Comparison of ENCODE assay signal across 9 mouse cellular contexts in genomic region chr12:101024824-101025223, GRCm38 (mm10). TPM values are rescaled to one million over a fixed set of nuclear protein-coding genes. Genes with fewer than 3 reads are reported as not detected.
DNase-seq lines count a peak whose midpoint lies in the region; ATAC-seq and TF ChIP-seq lines count a peak whose summit lies in the region.
"Had no signal": no experiment of that assay in that cellular context is flagged by ENCODE, and none has a peak within 500 bp of the region (broad histone marks: within the 10 kb centered on the region; RNA-seq: fewer than 3 reads in every experiment).

No protein-coding gene starts in this region.

- H3K4me3 ChIP-seq in lung, embryonic 14.5 days (ENCODE audit: low read depth, low read length): no peak overlapping the region
- no peak overlapping the region for H3K4me3 ChIP-seq in embryonic facial prominence, embryonic 10.5 days
- no peak overlapping the region for H3K4me3 ChIP-seq in forebrain, embryonic 15.5 days
- peak overlapping the region; percentile 90 for H3K4me3 ChIP-seq in liver, postnatal 0 days (ENCODE audit: low read depth, low read length)

- H3K9ac ChIP-seq in lung, embryonic 14.5 days: no peak overlapping the region
- H3K9ac ChIP-seq in forebrain, embryonic 15.5 days (replicated peaks): no peak overlapping the region
- H3K9ac ChIP-seq in liver, postnatal 0 days (replicated peaks): 0 out of 2 replicates have a peak overlapping the region, but pooled peaks have one; percentile 58

- no peak for ATAC-seq in lung, embryonic 14.5 days (ENCODE audit: insufficient read depth)
- ATAC-seq in forebrain, embryonic 15.5 days (replicated peaks): no peak
- ATAC-seq in liver, postnatal 0 days: no peak
- ATAC-seq: Patski had no signal

- no peak for DNase-seq in lung, embryonic 14.5 days
- no peak for DNase-seq in lung, postnatal 25 days (ENCODE audit: low spot score)
- DNase-seq in embryonic facial prominence, embryonic 10.5 days (ENCODE audit: low spot score): peak; percentile 15
- DNase-seq in liver, postnatal 0 days: no peak
- DNase-seq in kidney, postnatal 10 days: no peak
- DNase-seq in cerebellum, postnatal 14 days: no peak
- DNase-seq in urinary bladder, postnatal 25 days (ENCODE audit: low spot score): no peak

- H3K27ac ChIP-seq in lung, embryonic 14.5 days (ENCODE audit: low read depth): 0 out of 2 replicates have a peak overlapping the region, but pooled peaks have one; percentile 38
- peak overlapping the region; percentile 32; the same call in 1 of the 2 replicates for H3K27ac ChIP-seq in embryonic facial prominence, embryonic 10.5 days (replicated peaks)
- H3K27ac ChIP-seq in forebrain, embryonic 15.5 days (replicated peaks): peak overlapping the region; percentile 17
- H3K27ac ChIP-seq in liver, postnatal 0 days (ENCODE audit: low read depth): 0 out of 2 replicates have a peak overlapping the region, but pooled peaks have one; percentile 70

- 62% methylated on average over 8 of the region's 8 CpGs for WGBS in lung, embryonic 14.5 days
- 58% methylated on average over 8 of the region's 8 CpGs for WGBS in embryonic facial prominence, embryonic 10.5 days
- WGBS in forebrain, embryonic 15.5 days: 41% methylated on average over 8 of the region's 8 CpGs
- 57% methylated on average over 8 of the region's 8 CpGs for WGBS in liver, postnatal 0 days (ENCODE audit: insufficient replicate concordance)

- H3K9me3 ChIP-seq in lung, embryonic 14.5 days (ENCODE audit: low read depth, low read length): no peaks in the 10 kb centered on the region
- peaks cover 3% of the 10 kb centered on the region; the same call in 1 of the 2 replicates for H3K9me3 ChIP-seq in embryonic facial prominence, embryonic 10.5 days
- no peaks in the 10 kb centered on the region for H3K9me3 ChIP-seq in forebrain, embryonic 15.5 days
- H3K9me3 ChIP-seq in liver, postnatal 0 days (ENCODE audit: low read length): no peaks in the 10 kb centered on the region

- TF ChIP-seq EP300 in liver, postnatal 0 days (IDR thresholded peaks at IDR 0.05; ENCODE audit: low read depth): no peak

- H3K36me3 ChIP-seq in lung, embryonic 14.5 days (ENCODE audit: insufficient read depth): no peaks in the 10 kb centered on the region
- H3K36me3 ChIP-seq in embryonic facial prominence, embryonic 10.5 days (replicated peaks): peaks cover 35% of the 10 kb centered on the region
- 0 out of 2 replicates have a peak, but pooled peaks cover 7% of the 10 kb centered on the region for H3K36me3 ChIP-seq in forebrain, embryonic 15.5 days
- H3K36me3 ChIP-seq in liver, postnatal 0 days (replicated peaks; ENCODE audit: insufficient read depth, low read length): peaks cover 5% of the 10 kb centered on the region; the same call in 1 of the 2 replicates

- peaks cover 9% of the 10 kb centered on the region; the same call in 1 of the 2 replicates for H3K4me1 ChIP-seq in lung, embryonic 14.5 days (ENCODE audit: insufficient read depth)
- peaks cover 81% of the 10 kb centered on the region for H3K4me1 ChIP-seq in embryonic facial prominence, embryonic 10.5 days
- peaks cover 64% of the 10 kb centered on the region for H3K4me1 ChIP-seq in forebrain, embryonic 15.5 days
- H3K4me1 ChIP-seq in liver, postnatal 0 days (ENCODE audit: insufficient read depth): peaks cover 43% of the 10 kb centered on the region

- peak overlapping the region; percentile 96 for H3K4me2 ChIP-seq in lung, embryonic 14.5 days
- H3K4me2 ChIP-seq in forebrain, embryonic 15.5 days (replicated peaks): peak overlapping the region; percentile 20
- peak overlapping the region; percentile 100 for H3K4me2 ChIP-seq in liver, postnatal 0 days (ENCODE audit: low read depth, low read length)

- H3K27me3 ChIP-seq in lung, embryonic 14.5 days (ENCODE audit: insufficient read depth, low read length): peaks cover 28% of the 10 kb centered on the region
- peaks cover 33% of the 10 kb centered on the region for H3K27me3 ChIP-seq in embryonic facial prominence, embryonic 10.5 days (replicated peaks; ENCODE audit: low read depth, poor library complexity, severe bottlenecking)
- no peaks in the 10 kb centered on the region for H3K27me3 ChIP-seq in forebrain, embryonic 15.5 days
- H3K27me3 ChIP-seq in liver, postnatal 0 days (ENCODE audit: insufficient read depth, low read length): no peaks in the 10 kb centered on the region
- H3K27me3 ChIP-seq: Patski had no signal

- TF ChIP-seq CTCF in lung, embryonic 14.5 days (IDR thresholded peaks at IDR 0.05; ENCODE audit: low read depth): no peak
- TF ChIP-seq CTCF in liver, postnatal 0 days (IDR thresholded peaks at IDR 0.05; ENCODE audit: low read depth): no peak

RNA-seq across cellular contexts. Expression of gene Ccdc88c, which starts 4.0 kb away (rescaled TPM):
- 14.0 and 15.3 TPM in 2 replicates for polyA plus RNA-seq in lung, embryonic 14.5 days (2014; fragmentation: Nextera tagmentation; extraction: Ambion mirVana)
- 10.8 and 12.5 TPM in 2 replicates for polyA plus RNA-seq in embryonic facial prominence, embryonic 10.5 days (2016; fragmentation: Nextera tagmentation; extraction: Ambion mirVana)
- 18.3 and 20.3 TPM in 2 replicates for polyA plus RNA-seq in forebrain, embryonic 15.5 days (2015; fragmentation: Nextera tagmentation; extraction: Ambion mirVana)
- polyA plus RNA-seq in liver, postnatal 0 days (2015; fragmentation: Nextera tagmentation; extraction: Ambion mirVana): 3.6 and 4.2 TPM in 2 replicates

RNA-seq across cellular contexts. Expression of gene Ppp4r3a, which starts 58.7 kb away (rescaled TPM):
- polyA plus RNA-seq in lung, embryonic 14.5 days (2014; fragmentation: Nextera tagmentation; extraction: Ambion mirVana): 53.6 and 55.9 TPM in 2 replicates
- 50.5 and 55.4 TPM in 2 replicates for polyA plus RNA-seq in embryonic facial prominence, embryonic 10.5 days (2016; fragmentation: Nextera tagmentation; extraction: Ambion mirVana)
- 36.4 and 38.5 TPM in 2 replicates for polyA plus RNA-seq in forebrain, embryonic 15.5 days (2015; fragmentation: Nextera tagmentation; extraction: Ambion mirVana)
- 14.1 and 15.2 TPM in 2 replicates for polyA plus RNA-seq in liver, postnatal 0 days (2015; fragmentation: Nextera tagmentation; extraction: Ambion mirVana)

Comparison
In these comparisons a context has a peak if more than half of its experiments do, and no peak if none do; other contexts are left out.
1. H3K27ac ChIP-seq: peak in every context shown above with its lines; median percentile 70 in liver, postnatal 0 days; 38 in lung, embryonic 14.5 days; 32 in embryonic facial prominence, embryonic 10.5 days; 17 in forebrain, embryonic 15.5 days.
2. H3K4me2 ChIP-seq: peak in every context shown above with its lines; median percentile 100 in liver, postnatal 0 days; 96 in lung, embryonic 14.5 days; 20 in forebrain, embryonic 15.5 days.